Mouse (Mus musculus): ENCODE results near the gene Vamp9. TPM values are rescaled to one million over a fixed set of nuclear protein-coding genes. Genes with fewer than 3 reads are reported as not detected.

Vamp9 gene
- polyA plus RNA-seq (2012; ENCODE audit: insufficient read depth, insufficient read length, missing spikeins): not detected in 2 replicates

GRCm38 (mm10) chr5:99906181-99906956, at the start of gene Vamp9:
Gene Vamp9, plus strand, starts transcription at chr5:99906254.
- Histone ChIP-seq H3K4me3 (ENCODE audit: insufficient read depth, low read depth, low read length) (peak within 1 kb of the TSS; percentile 71), H3K4me1 (ENCODE audit: control insufficient read depth, insufficient read depth, insufficient read length, low read length) (no peaks in the 10 kb centered on the region), H3K27ac (replicated peaks; ENCODE audit: low read depth, low read length) (peak within 1 kb of the TSS; percentile 59)

GRCm38 (mm10) chr5:99857106-99857637, 48.9 kb upstream of the Vamp9 start:
- H3K4me1 ChIP-seq (ENCODE audit: control insufficient read depth, insufficient read depth, insufficient read length, low read length): no peaks in the 10 kb centered on the region
- H3K27ac ChIP-seq (replicated peaks; ENCODE audit: low read depth, low read length): no peak overlapping the region
- H3K4me3 ChIP-seq (ENCODE audit: insufficient read depth, low read depth, low read length): no peak overlapping the region

GRCm38 (mm10) chr5:99859637-99860433, 46.2 kb upstream of the Vamp9 start:
- Histone ChIP-seq H3K27ac (replicated peaks; ENCODE audit: low read depth, low read length) (no peak overlapping the region), H3K4me1 (ENCODE audit: control insufficient read depth, insufficient read depth, insufficient read length, low read length) (no peaks in the 10 kb centered on the region), H3K4me3 (ENCODE audit: insufficient read depth, low read depth, low read length) (no peak overlapping the region)

- H3K27ac ChIP-seq (replicated peaks; ENCODE audit: low read depth, low read length): no peak overlapping the region
- no peak overlapping the region for H3K4me3 ChIP-seq (ENCODE audit: insufficient read depth, low read depth, low read length)
- no peaks in the 10 kb centered on the region for H3K4me1 ChIP-seq (ENCODE audit: control insufficient read depth, insufficient read depth, insufficient read length, low read length)
Observed at GRCm38 (mm10) chr5:99861816-99862215, 44.2 kb upstream of the Vamp9 start.

- Histone ChIP-seq H3K27ac (replicated peaks; ENCODE audit: low read depth, low read length) (no peak overlapping the region), H3K4me3 (ENCODE audit: insufficient read depth, low read depth, low read length) (no peak overlapping the region), H3K4me1 (ENCODE audit: control insufficient read depth, insufficient read depth, insufficient read length, low read length) (no peaks in the 10 kb centered on the region)
Observed at GRCm38 (mm10) chr5:99863656-99864380, 42.2 kb upstream of the Vamp9 start.

- Histone ChIP-seq H3K4me3 (ENCODE audit: insufficient read depth, low read depth, low read length) (no peak overlapping the region), H3K27ac (replicated peaks; ENCODE audit: low read depth, low read length) (no peak overlapping the region), H3K4me1 (ENCODE audit: control insufficient read depth, insufficient read depth, insufficient read length, low read length) (no peaks in the 10 kb centered on the region)
Observed at GRCm38 (mm10) chr5:99865779-99866178, 40.3 kb upstream of the Vamp9 start.

GRCm38 (mm10) chr5:99868286-99868685, 37.8 kb upstream of the Vamp9 start:
- H3K4me1 ChIP-seq (ENCODE audit: control insufficient read depth, insufficient read depth, insufficient read length, low read length): no peaks in the 10 kb centered on the region
- H3K27ac ChIP-seq (replicated peaks; ENCODE audit: low read depth, low read length): no peak overlapping the region
- no peak overlapping the region for H3K4me3 ChIP-seq (ENCODE audit: insufficient read depth, low read depth, low read length)

- no peaks in the 10 kb centered on the region for H3K4me1 ChIP-seq (ENCODE audit: control insufficient read depth, insufficient read depth, insufficient read length, low read length)
- no peak overlapping the region for H3K4me3 ChIP-seq (ENCODE audit: insufficient read depth, low read depth, low read length)
- H3K27ac ChIP-seq (replicated peaks; ENCODE audit: low read depth, low read length): no peak overlapping the region
Observed at GRCm38 (mm10) chr5:99868923-99869322, 37.1 kb upstream of the Vamp9 start.

GRCm38 (mm10) chr5:99877565-99877964, 28.5 kb upstream of the Vamp9 start:
- Histone ChIP-seq H3K4me1 (ENCODE audit: control insufficient read depth, insufficient read depth, insufficient read length, low read length) (no peaks in the 10 kb centered on the region), H3K27ac (replicated peaks; ENCODE audit: low read depth, low read length) (no peak overlapping the region), H3K4me3 (ENCODE audit: insufficient read depth, low read depth, low read length) (no peak overlapping the region)

- Histone ChIP-seq H3K4me3 (ENCODE audit: insufficient read depth, low read depth, low read length) (no peak overlapping the region), H3K27ac (replicated peaks; ENCODE audit: low read depth, low read length) (no peak overlapping the region), H3K4me1 (ENCODE audit: control insufficient read depth, insufficient read depth, insufficient read length, low read length) (no peaks in the 10 kb centered on the region)
Observed at GRCm38 (mm10) chr5:99882441-99882840, 23.6 kb upstream of the Vamp9 start.

GRCm38 (mm10) chr5:99884035-99884434, 22.0 kb upstream of the Vamp9 start:
- Histone ChIP-seq H3K4me3 (ENCODE audit: insufficient read depth, low read depth, low read length) (no peak overlapping the region), H3K27ac (replicated peaks; ENCODE audit: low read depth, low read length) (no peak overlapping the region), H3K4me1 (ENCODE audit: control insufficient read depth, insufficient read depth, insufficient read length, low read length) (no peaks in the 10 kb centered on the region)

GRCm38 (mm10) chr5:99887133-99887532, 18.9 kb upstream of the Vamp9 start:
- Histone ChIP-seq H3K4me3 (ENCODE audit: insufficient read depth, low read depth, low read length) (no peak overlapping the region), H3K4me1 (ENCODE audit: control insufficient read depth, insufficient read depth, insufficient read length, low read length) (no peaks in the 10 kb centered on the region), H3K27ac (replicated peaks; ENCODE audit: low read depth, low read length) (no peak overlapping the region)

- Histone ChIP-seq H3K4me1 (ENCODE audit: control insufficient read depth, insufficient read depth, insufficient read length, low read length) (no peaks in the 10 kb centered on the region), H3K27ac (replicated peaks; ENCODE audit: low read depth, low read length) (no peak overlapping the region)
Observed at GRCm38 (mm10) chr5:99891516-99892441, 14.3 kb upstream of the Vamp9 start.

GRCm38 (mm10) chr5:99900041-99900440, 6.0 kb upstream of the Vamp9 start:
- no peak overlapping the region for H3K4me3 ChIP-seq (ENCODE audit: insufficient read depth, low read depth, low read length)
- H3K27ac ChIP-seq (replicated peaks; ENCODE audit: low read depth, low read length): no peak overlapping the region
- no peaks in the 10 kb centered on the region for H3K4me1 ChIP-seq (ENCODE audit: control insufficient read depth, insufficient read depth, insufficient read length, low read length)

More at GRCm38 (mm10) chr5:99891516-99892441, 14.3 kb upstream of the Vamp9 start:
- no peak overlapping the region for H3K4me3 ChIP-seq (ENCODE audit: insufficient read depth, low read depth, low read length)

Measured in brown adipose tissue, adult 24 weeks (tissue).